Mouse (Mus musculus): ENCODE data around the gene Rpp14.

GRCm38 (mm10) chr14:8114306-8114705, 34.1 kb downstream of the Rpp14 start:
- no peak for TF ChIP-seq POLR2A (IDR thresholded peaks at IDR 0.05; ENCODE audit: low read depth, low read length)
- TF ChIP-seq CTCF (IDR thresholded peaks at IDR 0.05; ENCODE audit: borderline replicate concordance, insufficient read depth, low read length): no peak
